Mouse (Mus musculus) embryonic fibroblast, embryonic 13.5 days (primary cell): ENCODE measurements around the gene Ncor2. TPM values are rescaled to one million over a fixed set of nuclear protein-coding genes. Genes with fewer than 3 reads are reported as not detected.

ENCODE experiments used
- H3K27ac ChIP-seq: 2 replicates; pipeline ENCODE4 v1.5.1; 2012; ENCODE audit warnings: low read length, control low read depth, inconsistent platforms; ENCODE audit not compliant: insufficient read depth
- H3K4me1 ChIP-seq: 2 replicates; pipeline ENCODE4 v1.6.1; 2011; ENCODE audit warnings: low read length; ENCODE audit not compliant: control insufficient read depth, insufficient read depth
- H3K4me3 ChIP-seq: 2 replicates; pipeline ENCODE4 v1.5.1; 2011; ENCODE audit warnings: mild to moderate bottlenecking, control low read depth, low read length; ENCODE audit not compliant: insufficient read depth
- CTCF ChIP-seq: IDR thresholded peaks from 2 replicates; pipeline ENCODE4 v1.5.1; 2011; ENCODE audit warnings: mild to moderate bottlenecking, control low read depth, low read length, moderate library complexity, borderline replicate concordance; ENCODE audit not compliant: insufficient read depth
- POLR2A ChIP-seq: IDR thresholded peaks from 2 replicates; pipeline ENCODE4 v1.6.1; 2011; ENCODE audit warnings: low read depth, mild to moderate bottlenecking, control low read depth, low read length, moderate library complexity
- polyA plus RNA-seq: library from polyadenylated mRNA; stranded (reverse); fragments of >200 nt; gene quantifications from 2 replicates; pipeline ENCODE4 v1.2.4, GENCODE M21; 2011; ENCODE audit warnings: low read depth; ENCODE audit not compliant: missing spikeins, insufficient read length

The Ncor2 gene
- polyA plus RNA-seq, 1 experiment, result 110 TPM

DNA sequence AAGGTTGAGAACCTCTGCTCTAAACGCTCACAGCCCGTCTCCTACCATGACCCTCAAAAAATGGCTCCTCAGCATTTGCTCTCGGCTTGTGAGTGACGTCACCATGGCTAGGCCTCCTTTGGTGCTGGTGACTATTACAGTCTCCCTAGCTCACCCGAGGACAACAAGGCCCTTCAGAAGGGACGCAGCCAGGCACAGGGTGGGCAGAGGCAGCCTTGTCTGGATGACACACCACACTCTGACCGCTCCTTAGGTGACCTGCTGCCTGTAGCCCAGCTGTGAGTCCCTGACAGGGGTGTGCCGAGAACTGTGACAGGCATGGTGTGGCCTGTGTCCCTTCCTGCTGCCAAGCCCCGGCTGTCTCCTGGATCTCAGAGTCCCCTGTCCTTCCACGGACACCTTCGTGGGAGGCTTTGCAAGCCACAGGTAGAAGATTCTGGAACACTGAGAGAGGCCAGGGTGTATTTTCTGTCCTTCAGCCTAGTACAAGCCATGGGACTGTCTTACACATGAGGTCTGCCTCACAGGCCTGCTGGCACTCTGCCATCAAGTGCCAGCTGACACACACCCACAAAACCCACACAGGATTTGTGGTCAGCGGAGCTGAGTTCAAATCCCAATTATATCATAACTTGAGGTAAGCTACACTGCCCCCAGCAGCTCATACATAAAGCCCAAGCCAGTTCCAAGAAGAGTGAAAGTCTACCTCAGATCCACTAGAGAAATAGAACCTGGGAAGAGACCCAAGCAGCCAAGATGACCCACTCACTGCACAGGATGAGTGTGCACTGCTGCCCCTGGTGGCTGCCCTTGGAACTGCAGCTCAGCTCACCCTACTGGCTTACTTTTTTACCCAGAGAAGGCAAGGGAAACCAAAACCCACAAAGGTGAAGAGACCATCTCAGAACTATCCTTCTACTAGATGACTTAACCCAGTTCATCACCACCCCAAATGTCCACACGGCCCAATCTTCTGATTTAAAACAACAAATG is 112.2 kb downstream of the Ncor2 start:
- Histone ChIP-seq H3K4me3 (no peak overlapping the region), H3K27ac (no peak overlapping the region), H3K4me1 (peaks cover 27% of the 10 kb centered on the region)
- TF ChIP-seq CTCF (peak; percentile 93), POLR2A (no peak)

DNA sequence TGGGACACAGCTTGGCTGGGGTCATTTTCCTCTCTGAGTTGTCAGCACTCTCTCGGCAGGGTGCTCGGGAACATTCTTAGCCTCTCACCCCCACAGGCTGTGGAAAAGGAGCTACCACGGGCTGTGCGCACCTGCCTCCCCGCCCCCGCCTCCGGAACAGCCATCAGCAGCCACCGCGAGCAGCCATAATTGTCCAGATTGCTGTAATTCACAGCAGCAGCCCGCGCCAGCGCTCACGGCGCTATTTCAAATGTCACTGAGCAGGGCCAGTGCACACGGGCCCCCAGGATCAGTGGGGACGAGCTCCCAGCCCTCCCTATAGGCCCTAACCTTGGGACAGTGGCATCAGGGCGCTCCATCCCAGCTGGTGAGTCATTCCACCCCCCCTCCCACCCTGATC is 116.0 kb downstream of the Ncor2 start:
- Histone ChIP-seq H3K4me1 (peaks cover 3% of the 10 kb centered on the region), H3K27ac (no peak overlapping the region), H3K4me3 (no peak overlapping the region)
- no peak for TF ChIP-seq CTCF
- no peak for TF ChIP-seq POLR2A

DNA sequence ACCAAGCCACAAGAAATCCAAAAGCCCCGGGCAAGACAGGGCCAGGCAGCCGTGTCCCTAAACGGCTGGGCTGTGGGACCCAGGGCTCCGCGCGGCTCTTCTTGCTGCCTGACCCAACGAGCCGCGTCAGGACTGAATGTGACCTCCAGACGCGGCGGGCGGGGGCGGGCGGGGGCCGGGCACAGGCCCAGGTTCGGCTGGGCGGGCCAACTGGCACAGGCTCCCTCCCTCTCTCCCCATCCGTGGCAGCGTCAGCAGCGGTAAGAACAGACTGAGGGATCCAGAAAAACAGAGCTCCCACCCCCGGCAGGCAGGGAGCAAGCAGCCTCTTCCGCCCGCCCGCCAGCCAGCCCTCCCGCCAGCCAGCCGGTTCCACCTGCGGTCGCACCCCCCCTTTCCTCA is 120.8 kb downstream of the Ncor2 start:
- Histone ChIP-seq H3K4me3 (peak overlapping the region; percentile 70), H3K27ac (peak overlapping the region; percentile 68), H3K4me1 (peaks cover 8% of the 10 kb centered on the region)
- TF ChIP-seq POLR2A, result peak; percentile 49
- TF ChIP-seq CTCF, result no peak

DNA sequence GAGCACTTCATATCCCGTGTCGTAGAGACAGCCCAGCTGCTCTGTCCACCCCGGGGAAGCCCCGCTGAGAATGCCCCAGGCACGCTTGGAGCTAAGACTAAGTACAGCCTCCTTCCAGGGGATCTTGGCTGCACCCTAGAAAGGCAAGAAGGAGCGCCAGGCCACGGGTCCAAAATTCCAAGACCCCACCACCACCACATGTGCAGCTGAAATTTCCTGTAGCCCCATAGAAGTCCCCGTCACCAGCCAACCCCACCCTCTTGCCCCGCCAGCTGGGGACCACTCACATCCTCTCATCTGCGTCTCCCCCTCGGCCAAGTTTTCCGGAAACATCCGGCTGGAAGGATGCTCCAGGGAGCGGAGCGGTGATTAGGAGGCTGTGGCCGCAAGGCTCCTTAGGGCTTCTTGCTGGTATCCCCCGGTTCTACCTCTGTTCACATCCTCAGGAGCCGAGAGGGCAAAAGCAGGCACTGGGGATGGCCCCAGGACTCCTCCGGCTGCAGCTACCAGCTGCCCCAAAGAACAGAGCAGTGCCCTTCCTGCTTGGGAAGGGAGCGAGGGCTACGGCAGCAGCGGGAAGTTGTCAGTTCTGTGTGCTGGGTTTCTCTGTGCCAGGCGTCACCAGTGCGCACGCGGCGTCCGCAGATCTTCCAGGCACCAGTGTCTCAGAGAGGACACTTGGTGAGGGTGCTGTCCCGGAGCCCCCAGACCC is 121.3 kb downstream of the Ncor2 start:
- Histone ChIP-seq H3K4me1 (peaks cover 8% of the 10 kb centered on the region), H3K27ac (peak overlapping the region; percentile 68), H3K4me3 (peak overlapping the region; percentile 70)
- TF ChIP-seq CTCF (no peak), POLR2A (no peak)

DNA sequence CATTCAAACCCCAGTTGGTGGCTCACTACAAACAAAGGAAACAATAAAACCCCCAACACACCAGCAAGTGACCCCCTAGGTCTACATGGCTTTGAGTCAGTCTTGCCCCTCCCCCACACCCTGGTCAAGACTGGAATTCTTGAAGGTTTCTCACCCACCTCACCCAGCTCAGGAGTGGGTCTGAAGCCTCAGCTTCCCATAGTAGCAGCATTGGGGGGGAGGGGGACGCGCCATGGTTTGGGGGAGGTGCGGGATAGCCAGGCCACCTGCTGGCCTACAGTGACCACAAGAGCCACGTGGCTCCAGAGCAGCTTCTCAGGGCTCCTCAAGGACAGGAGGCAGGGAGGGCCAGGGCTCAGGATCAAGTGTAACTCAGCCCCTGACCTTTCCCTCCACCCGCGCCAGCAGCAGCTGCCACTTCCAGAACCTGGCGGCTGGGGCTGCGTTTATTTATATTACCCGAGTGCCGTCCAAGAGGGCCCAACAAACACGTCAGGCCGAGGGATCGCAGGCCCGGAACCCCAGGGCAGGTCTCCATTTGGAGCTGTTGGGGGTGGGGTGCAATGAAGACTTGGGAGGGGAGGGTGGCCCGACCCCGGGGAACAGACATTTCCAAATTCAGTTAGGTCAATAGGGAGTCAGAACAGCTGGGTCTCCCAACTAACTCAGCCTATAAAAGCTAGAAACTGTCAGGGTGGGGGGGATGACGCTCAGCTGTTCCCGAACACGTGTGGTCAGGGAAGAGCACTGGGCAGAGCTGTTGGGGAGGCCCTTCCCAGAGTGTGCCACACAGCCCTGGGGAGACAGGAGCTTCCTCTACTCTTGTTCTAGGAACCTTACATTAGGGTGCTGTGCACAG is 122.1 kb downstream of the Ncor2 start:
- Histone ChIP-seq H3K4me3 (peak overlapping the region; percentile 70), H3K27ac (peak overlapping the region; percentile 68), H3K4me1 (peaks cover 8% of the 10 kb centered on the region)
- TF ChIP-seq POLR2A, result no peak
- TF ChIP-seq CTCF, result no peak

DNA sequence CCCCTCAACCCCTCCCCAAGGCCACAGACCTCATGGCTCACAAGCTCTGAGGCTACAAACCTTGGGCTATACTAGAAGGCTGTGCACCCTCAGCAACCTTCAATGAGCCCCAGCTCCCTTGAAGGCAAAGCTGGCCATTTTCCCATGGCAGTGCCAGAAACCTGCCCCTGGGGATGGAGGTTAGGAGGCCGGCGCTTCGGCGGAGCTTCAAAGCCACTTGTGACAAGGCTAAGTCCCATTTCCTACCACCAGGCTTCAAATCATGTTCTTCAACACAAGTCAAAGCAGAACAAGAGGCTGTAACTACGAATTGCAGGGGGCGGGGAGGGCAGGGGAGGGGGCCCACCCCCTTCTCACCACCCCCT is 122.7 kb downstream of the Ncor2 start:
- Histone ChIP-seq H3K27ac (no peak overlapping the region), H3K4me1 (peaks cover 8% of the 10 kb centered on the region), H3K4me3 (peak overlapping the region; percentile 70)
- TF ChIP-seq CTCF (no peak), POLR2A (no peak)

DNA sequence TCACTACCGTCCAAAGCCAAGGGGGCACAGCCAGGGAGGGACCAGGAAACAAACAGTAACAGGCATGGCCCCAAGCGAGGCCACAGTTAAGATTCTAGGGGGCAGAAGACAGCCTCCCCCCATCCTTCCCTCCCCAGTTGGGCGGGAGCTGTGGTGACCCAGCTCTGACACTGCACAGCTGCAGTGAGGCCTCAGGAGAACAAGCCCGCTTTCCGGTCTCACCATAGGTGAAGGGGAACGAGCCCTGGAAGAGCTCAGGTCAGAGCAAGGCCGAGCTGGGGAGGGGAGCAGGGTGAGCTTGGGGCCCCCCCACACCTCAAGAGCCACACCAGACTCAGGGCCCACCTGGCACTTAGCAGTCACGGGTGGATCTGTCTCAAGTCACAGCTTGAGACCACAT is 123.1 kb downstream of the Ncor2 start:
- H3K4me1 ChIP-seq, result peaks cover 8% of the 10 kb centered on the region
- H3K4me3 ChIP-seq, result peak overlapping the region; percentile 70
- TF ChIP-seq POLR2A, result no peak
- no peak overlapping the region for H3K27ac ChIP-seq

DNA sequence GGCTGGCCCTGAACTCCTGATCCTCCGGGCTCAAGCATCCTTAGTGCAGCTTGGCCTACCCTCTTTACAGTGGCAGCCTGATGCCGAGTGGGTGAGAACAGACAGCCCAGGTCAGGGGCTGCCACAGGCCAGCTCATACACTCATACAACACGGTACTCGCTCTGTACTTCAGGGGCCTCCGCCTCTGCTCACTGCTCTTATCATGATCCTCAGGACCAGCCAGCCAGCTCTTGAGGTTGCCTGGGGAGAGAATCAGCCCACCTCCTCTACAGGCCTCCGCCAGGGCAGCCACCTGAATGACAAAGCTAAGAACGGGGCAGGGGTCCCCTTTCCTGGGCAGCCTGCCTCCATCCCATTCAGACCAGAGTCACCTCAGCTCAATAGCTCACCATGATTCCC is 125.4 kb downstream of the Ncor2 start:
- Histone ChIP-seq H3K4me3 (no peak overlapping the region), H3K4me1 (peaks cover 5% of the 10 kb centered on the region), H3K27ac (peak overlapping the region; percentile 23; the same call in 1 of the 2 replicates)
- TF ChIP-seq POLR2A (no peak), CTCF (no peak)
